Mouse (Mus musculus) kidney, adult 9 months (tissue): ENCODE results near the gene Rab40b.

Experiments
- DNase-seq: peaks from one replicate; pipeline ENCODE4 v3.0.0; 2022

Rab40b gene

DNA sequence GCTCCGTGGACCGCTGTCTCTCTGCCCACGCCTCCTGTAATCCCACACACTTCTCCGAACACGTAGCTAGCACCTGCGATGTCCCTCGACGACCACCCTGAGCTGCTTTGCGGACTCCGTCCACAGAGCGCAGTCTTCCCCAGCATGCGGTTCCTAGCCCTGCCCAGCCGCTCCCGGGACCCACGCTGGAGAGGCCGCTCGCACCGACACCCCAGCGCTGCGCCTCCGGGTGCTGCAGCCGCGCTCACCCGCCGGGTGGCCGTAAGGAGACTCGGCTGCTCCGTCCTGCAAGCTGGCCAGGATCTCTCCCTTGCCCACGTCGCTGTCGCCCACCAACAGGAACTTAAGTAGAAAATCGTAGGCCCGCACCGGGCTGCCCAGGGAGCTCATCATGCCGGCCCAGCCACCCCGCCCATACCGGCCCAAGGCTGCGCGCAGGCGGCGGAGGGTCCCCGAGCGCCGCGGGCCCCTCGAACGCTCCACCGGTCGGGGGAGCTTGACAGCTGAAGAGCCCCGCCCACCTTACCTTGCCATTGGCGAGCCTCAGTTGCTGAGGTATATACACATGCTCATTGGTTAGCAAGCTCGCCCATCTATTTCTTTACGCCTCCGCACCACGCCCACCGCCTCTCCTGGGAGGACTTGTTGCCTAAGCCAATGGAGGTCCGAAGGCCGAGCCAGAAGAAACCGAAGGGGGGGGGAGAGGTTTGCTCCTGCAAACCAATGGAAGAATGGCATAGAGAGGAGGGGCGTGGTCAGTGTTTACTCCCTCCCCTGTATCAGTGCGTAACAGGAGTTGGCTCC, at the start of gene Rab40b:
Rab40b (minus strand) TSS at position 502 of the 804 bp plus-strand sequence.
- peak; percentile 96 for DNase-seq

GRCm38 (mm10) chr11:121437236-121437635, 49.2 kb upstream of the Rab40b start:
- no peak for DNase-seq

DNA sequence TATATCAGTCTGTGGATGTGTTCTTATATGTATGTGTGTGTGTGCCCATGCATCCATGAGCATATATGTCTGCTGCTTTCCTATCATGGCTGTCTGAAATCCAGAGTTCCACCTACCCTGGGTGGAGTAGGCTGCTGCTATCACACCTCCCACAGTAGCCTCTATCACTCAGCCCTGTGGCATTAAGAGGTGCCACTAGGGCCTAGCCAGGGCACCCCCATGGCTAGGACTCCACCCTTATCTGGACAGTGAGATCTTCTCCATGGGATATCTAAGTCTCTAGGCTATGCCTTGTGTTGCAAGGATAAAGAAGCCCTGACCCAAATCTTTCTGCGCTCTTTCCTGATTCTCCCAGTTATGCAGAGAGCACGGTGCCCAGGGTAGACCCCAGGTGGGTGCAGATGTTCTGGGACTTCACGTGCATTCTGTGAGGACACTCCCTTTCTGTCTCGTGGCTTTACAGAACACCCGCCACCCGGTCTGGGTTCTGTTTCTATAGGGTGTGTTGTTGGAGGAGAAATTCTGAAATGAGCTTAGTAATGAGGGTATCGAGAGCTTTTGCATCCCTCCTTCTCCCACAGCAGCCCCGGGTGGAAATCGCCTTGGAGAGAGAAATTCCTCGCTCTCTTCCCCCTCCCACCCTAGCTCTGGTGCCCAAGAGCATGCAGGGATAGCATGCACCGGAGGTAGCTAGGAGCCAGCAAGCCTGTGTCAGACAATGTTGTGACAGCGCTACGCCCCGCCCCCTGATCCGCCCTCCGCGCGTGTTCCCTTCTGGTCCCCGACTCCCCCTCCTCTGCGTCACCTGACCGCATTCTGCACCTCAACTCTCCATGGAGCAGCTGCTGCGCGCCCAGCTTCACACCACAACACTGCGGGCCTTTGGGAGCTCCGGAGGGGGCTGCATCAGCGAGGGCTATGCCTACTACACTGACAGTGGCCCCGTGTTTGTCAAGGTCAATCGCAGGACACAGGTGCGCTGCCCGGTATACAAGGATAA, 46.4 kb upstream of the Rab40b start, which contains the start of gene Fn3k:
Fn3k (plus strand) TSS at position 758 of the 1,000 bp plus-strand sequence.
- peak; percentile 96 for DNase-seq

DNA sequence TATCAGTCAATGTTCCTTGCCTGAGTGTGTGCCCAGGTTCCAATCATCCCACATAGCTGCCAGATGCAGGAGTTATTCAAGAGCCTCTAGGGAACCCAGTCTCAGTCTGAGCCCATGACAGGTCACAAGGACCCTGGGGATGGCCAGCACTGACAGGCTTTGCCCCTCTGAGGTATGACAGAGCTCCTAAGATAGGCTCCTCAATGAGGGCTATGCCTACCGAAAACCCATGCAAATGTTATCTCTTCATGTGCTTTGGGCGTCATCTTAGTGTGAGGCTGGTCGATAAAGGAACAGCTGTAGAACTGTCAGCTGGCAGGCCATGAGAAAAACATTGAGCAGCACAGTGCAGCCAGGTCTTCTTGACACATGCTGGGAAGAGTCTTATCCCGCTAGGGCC, 45.3 kb upstream of the Rab40b start:
- no peak for DNase-seq

DNA sequence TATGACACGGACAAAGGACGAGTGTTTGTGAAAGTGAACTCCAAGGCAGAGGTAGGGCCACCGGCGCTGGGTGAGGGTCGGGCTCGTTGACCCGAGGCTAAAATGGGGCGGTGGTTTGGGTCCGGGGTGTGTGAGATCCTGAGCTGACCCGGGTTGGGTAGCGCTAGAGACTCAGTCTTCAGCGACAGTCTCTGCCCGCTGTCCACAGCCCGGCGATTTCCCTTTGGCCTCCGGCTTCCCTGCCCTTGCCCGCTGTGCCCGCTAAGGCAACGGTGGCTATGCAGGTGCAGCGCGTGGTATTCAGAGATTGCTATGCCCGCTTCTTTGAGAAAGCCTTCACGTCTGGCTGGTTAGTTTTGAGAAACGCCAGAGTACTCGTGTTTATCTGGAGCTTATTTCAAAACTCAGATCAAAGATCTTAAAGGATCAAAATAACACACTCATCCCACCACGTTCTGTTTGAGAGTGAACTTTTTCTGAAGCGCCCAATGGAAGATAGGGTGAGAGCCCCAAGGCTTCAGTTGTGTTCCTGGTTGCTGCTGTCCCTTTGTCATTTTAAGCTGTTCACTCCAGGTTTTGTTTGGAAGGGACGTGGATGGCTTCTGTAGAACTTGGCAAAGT, 33.6 kb upstream of the Rab40b start:
- DNase-seq, result no peak

DNA sequence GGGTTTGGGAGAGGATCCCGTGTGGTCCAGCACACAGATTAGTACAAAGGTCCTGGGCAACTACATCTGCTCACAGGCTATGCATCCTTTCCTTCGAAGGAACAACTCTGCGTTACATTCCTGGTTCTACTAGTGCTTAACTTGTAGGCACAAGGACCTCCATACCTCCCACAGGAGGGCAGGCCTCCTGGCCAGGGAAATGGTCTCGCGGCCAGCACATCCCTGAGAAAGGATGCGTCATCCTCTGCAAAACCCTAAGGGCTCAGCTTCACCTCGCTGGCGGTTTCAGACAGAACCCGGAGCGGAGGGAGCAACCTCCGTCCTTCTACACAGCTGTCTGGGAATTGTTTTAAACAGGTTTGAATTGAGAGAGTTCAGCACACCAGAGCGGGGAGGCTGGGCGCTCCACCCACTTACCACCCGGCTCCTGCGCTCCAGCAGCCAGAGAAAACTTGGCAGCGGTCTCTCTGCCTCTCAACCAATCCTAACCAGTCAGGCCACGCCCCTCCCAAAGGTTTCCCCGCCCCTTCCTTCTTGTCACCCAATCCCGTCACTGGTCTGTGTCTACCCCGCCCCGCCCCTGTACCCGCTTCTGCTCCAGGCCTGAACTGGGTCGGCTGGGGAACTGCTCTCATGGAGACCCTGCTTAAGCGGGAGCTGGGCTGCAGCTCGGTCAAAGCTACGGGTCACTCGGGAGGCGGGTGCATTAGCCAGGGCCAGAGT, 32.9 kb upstream of the Rab40b start, which contains the start of gene Fn3krp:
Fn3krp (plus strand) TSS at position 572 of the 723 bp plus-strand sequence.
- peak; percentile 100 for DNase-seq

GRCm38 (mm10) chr11:121420379-121420778, 32.3 kb upstream of the Rab40b start:
- DNase-seq, result no peak

- DNase-seq, result no peak
These were observed 30.9 kb upstream of the Rab40b start for GRCm38 (mm10) chr11:121418932-121419331.

DNA sequence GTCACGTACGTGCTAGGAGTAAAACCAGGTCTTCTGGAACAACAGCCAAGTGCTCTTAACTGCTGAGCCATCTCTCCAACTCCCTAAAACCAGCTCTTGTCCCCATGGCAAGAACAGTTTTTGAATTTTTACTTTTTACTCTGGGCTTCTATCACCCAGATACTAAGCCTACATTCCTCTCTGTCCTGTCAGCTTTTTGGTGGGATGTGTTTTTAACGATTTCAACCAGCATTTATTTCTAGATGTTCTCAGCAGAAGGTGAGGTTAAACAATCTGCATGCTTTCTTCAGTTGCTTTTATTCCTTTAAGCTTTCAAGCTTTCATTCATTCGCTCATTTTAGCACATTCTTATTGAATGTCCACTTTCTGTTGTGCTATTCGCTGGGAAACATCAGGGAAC, 29.9 kb upstream of the Rab40b start:
- no peak for DNase-seq

DNA sequence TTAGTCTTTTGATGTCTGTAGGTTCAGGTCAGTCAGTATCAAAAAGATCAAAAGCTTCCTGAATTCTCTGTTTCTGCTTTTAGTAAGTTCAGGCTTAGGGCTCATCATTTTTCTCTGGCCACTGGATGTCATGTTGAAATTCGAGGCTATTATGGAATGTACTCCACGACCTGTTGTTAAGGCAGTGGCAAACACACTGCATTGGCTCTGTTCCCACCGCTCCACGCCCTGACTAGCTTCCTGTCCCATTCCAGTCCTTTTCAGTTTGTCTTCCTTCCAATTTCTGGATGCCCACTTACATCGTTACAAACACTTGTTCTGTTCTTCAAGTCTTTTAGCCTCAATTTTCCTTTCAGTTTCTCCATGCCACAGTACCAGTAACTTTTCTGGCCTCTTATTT, 27.3 kb upstream of the Rab40b start:
- no peak for DNase-seq

- no peak for DNase-seq
These were observed 26.7 kb upstream of the Rab40b start for GRCm38 (mm10) chr11:121414762-121415161.

- DNase-seq, result no peak
These were observed 19.5 kb upstream of the Rab40b start for GRCm38 (mm10) chr11:121407366-121408155.

GRCm38 (mm10) chr11:121392405-121392804, 4.4 kb upstream of the Rab40b start:
- DNase-seq, result no peak

DNA sequence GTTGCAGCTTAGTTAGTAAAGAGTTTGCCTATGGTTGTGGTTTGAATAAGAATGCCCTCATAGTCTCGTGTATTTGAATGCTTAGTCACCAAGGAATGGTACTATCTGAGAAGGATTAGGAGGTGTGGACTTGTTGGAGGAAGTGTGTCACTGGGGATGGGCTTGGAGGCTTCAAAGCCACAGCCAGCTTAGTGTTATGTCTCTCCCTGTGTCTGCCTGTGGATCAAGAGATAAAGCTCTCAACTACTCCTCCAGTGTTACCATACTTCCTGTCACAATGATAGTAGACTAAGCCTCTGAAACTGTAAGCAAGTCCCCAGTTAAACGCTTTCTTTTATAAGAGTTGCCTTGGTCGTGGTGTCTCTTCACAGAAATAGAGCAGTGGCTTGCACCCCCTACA, 2.7 kb upstream of the Rab40b start:
- no peak for DNase-seq

GRCm38 (mm10) chr11:121388554-121388945, 499 bp upstream of the Rab40b start:
- DNase-seq, result no peak

GRCm38 (mm10) chr11:121380294-121380693, 7.8 kb downstream of the Rab40b start:
- DNase-seq, result no peak

DNA sequence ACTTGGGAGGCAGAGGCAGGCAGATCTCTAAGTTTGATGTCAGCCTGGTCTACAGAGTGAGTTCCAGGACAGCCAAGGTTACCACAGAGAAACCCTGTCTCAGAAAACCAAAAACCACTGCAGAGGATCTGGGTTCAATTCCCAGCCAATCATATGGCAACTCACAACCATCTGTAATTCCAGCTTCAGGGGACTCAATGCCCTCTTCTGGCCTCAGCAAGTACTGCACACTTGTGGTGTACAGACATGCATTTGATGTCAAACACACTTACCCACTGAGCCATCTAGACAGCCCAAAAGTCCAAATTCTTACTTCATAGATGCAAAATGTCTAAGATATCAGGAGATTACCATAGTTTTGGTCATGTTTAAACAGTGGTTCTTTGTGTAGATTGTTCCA, 9.4 kb downstream of the Rab40b start:
- DNase-seq, result no peak

DNA sequence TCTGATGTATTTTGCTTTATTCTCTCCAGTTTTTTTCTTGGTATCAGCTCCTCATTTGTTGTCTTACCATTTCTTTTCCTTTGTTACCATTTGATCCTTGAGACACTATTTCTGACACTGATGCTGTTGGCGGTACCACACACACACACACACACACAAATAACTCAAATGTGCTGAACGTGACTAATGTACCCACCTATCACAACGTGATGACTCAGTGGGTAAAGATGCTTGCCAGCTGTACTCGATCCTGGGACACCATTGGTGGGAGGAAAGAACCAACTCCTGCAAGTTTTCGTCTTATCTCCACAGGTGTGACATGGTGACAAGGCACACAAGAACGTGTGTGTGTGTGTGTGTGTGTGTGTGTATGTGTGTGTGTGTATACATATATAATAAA, 14.7 kb downstream of the Rab40b start:
- no peak for DNase-seq

GRCm38 (mm10) chr11:121370337-121370994, 17.6 kb downstream of the Rab40b start:
- no peak for DNase-seq

GRCm38 (mm10) chr11:121369622-121370021, 18.4 kb downstream of the Rab40b start:
- DNase-seq, result peak; percentile 64

DNA sequence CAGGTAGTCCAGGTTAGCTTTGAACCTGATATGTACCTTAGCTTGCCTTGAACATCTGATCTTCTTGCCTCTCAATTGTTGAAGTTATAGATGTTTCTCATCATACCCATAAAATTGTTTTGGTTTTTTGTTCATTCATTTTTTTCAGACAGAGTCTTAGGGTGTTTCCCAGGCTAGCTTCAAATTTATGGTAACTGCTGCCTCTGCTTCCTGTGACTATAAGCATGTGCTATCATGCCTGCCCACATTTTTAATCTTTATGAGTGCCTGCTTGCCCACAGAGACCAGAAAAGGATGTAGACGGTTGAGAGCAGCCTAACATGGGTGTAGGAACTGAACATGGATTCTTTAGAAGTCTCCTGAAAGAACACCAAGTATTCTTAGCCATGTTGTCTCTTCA, 19.3 kb downstream of the Rab40b start:
- no peak for DNase-seq
